Mouse (Mus musculus) spleen, postnatal 36 days (tissue): ENCODE results near the gene Akt1.

Experiments
- DNase-seq, 2 experiments: peaks; one replicate each; pipeline ENCODE4 v3.0.0; 2022; ENCODE audit warnings: low spot score in 2 of 2, mixed read lengths in 1 of 2

The Akt1 gene

GRCm38 (mm10) chr12:112674132-112675011 lies at the start of gene Akt1:
Gene Akt1 (minus strand): TSS chr12:112674884.
- peak; percentile 50 to 55 for DNase-seq

- DNase-seq: peak; percentile 59 to 64
These were observed 49.6 kb upstream of the Akt1 start for GRCm38 (mm10) chr12:112724077-112724805.

- no peak for DNase-seq
These were observed 48.8 kb upstream of the Akt1 start for GRCm38 (mm10) chr12:112723445-112723844.

GRCm38 (mm10) chr12:112723028-112723330 lies 48.3 kb upstream of the Akt1 start:
- no peak for DNase-seq

- no peak for DNase-seq
These were observed 47.8 kb upstream of the Akt1 start for GRCm38 (mm10) chr12:112722240-112723027.

GRCm38 (mm10) chr12:112721424-112722239 lies 46.9 kb upstream of the Akt1 start:
- peak; percentile 37 to 49 for DNase-seq

GRCm38 (mm10) chr12:112720890-112721423 lies 46.3 kb upstream of the Akt1 start:
- no peak for DNase-seq

- DNase-seq: no peak
These were observed 45.5 kb upstream of the Akt1 start, which contains the start of gene Cep170b for GRCm38 (mm10) chr12:112720216-112720615. Gene Cep170b (plus strand): TSS chr12:112720455.

- DNase-seq: no peak
These were observed 44.3 kb upstream of the Akt1 start for GRCm38 (mm10) chr12:112718995-112719394.

GRCm38 (mm10) chr12:112717140-112717539 lies 42.5 kb upstream of the Akt1 start:
- DNase-seq: peak; percentile 31 to 32

- DNase-seq: no peak
These were observed 39.3 kb upstream of the Akt1 start for GRCm38 (mm10) chr12:112713984-112714383.

GRCm38 (mm10) chr12:112707573-112707869 lies 32.8 kb upstream of the Akt1 start:
- no peak for DNase-seq

GRCm38 (mm10) chr12:112706704-112707572 lies 32.3 kb upstream of the Akt1 start:
- peak; percentile 78 to 79 for DNase-seq

GRCm38 (mm10) chr12:112702374-112703320 lies 28.0 kb upstream of the Akt1 start:
- peak in 1 of 2 experiments; percentile 36 for DNase-seq

GRCm38 (mm10) chr12:112700522-112700921 lies 25.8 kb upstream of the Akt1 start:
- no peak for DNase-seq

GRCm38 (mm10) chr12:112696806-112697425 lies 22.2 kb upstream of the Akt1 start:
- no peak for DNase-seq

GRCm38 (mm10) chr12:112694127-112694475 lies 19.4 kb upstream of the Akt1 start:
- no peak for DNase-seq
